Mouse (Mus musculus): Measurements from ENCODE around the gene Tmem132b. TPM values are rescaled to one million over a fixed set of nuclear protein-coding genes. Genes with fewer than 3 reads are reported as not detected.

Tmem132b gene
- total RNA-seq, 2 experiments from 2014 or later: 109 to 114 TPM

DNA sequence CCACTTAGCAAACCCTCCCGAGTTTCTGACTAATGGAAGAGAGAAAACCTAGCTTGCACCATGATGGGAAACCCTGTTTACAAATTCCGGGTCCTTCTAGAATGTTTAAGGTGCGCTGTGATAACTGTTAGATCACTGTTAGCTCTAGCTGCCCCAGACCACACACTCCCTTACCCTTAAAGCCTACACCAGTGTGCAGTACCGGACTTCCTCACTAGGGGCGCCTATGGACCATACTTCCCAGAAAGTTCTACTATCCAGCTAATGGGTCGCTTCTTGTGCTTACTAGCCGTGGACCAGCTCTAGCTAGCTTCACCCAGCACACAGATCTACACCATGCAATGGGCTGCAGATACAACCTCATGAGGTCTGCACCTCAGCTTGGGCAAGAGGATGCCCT lies 195.2 kb downstream of the Tmem132b start:
- intact Hi-C loops (cut with DNase I): no loop called here
- no peak for DNase-seq (ENCODE audit: extremely low spot score in 1 of 2, low spot score in 2 of 2)

DNA sequence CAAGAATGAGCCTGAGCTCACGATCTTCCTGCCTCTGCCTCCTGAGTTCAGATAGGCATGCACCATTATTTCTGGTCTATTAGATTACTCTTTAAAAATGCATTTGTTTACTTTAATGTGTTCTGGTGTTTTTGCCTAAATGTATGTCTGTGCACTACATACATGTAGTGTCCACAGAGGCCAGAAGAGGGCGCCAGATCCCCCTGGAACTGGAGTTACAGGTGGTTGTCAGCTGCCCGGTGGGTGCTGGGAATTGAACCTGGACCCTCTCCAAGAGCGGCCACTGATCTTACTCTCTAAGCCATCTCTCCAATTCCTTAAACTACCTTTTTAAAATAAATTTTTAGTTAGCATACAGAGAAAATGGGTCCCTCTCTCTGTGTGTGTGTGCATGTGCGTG lies 195.9 kb downstream of the Tmem132b start:
- intact Hi-C loops (cut with DNase I): no loop called here
- DNase-seq (ENCODE audit: extremely low spot score in 1 of 2, low spot score in 2 of 2): peak in 1 of 2 experiments; percentile 35

DNA sequence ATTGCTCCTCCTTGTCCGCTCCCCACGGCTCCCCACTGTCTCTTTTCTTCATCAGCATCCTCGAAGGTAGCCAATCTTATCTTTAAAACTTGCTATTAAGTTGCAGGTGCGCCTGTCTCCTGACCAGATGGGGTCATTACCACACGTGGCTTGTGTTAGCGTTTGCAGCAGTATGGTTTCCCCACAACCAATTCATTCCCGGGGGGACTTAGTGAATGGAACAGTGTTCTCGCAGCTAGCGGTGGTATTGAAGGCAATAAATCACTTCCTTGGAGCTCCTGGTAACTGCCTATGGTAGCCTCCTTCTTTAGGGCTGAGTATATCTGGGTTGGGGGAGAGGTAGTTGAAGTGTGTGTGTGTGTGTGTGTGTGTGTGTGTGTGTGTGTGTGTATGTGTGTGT lies 196.4 kb downstream of the Tmem132b start:
- no peak for DNase-seq (ENCODE audit: extremely low spot score in 1 of 2, low spot score in 2 of 2)
- intact Hi-C loops (cut with DNase I): no loop called here

DNA sequence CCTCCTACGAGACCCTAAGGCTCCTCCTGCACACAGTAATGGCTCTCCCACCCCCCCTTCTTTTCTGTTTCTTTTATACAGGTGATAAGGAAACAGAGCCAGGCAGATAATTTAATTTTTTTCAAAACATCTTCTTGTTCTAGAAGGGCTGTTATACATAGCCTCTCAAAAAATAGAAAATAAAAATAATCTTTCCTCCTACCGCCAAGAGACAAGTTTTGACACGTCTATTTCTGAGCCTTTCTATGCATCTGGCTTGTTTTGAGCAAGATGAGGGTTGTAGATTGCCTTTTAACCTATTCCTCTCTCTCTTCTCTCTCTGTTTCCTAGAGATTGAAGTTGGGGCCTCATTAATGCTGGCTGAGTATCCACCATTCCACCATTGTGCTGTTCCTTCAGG lies 196.9 kb downstream of the Tmem132b start:
- DNase-seq (ENCODE audit: extremely low spot score in 1 of 2, low spot score in 2 of 2): no peak
- intact Hi-C loops (cut with DNase I): no loop called here

DNA sequence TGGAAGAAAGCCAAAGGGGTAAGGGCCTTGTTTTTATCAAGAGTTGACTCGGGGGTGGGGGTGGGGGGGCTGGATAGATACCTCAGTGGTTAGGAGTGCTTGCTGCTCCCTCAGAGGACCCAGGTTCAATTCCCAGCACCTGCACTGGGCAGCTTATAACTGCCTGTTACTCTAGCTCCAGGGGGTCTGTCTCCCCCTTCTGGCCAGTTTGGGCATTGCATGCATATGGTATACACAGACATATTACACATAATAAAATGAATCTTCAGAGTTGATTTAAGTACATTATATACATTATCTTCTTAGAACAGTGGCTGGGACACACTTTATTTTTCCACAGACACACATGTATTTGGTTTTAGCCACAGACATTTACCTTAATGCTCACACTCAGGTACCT lies 202.2 kb downstream of the Tmem132b start:
- intact Hi-C loops (cut with DNase I): no loop called here
- no peak for DNase-seq (ENCODE audit: extremely low spot score in 1 of 2, low spot score in 2 of 2)

DNA sequence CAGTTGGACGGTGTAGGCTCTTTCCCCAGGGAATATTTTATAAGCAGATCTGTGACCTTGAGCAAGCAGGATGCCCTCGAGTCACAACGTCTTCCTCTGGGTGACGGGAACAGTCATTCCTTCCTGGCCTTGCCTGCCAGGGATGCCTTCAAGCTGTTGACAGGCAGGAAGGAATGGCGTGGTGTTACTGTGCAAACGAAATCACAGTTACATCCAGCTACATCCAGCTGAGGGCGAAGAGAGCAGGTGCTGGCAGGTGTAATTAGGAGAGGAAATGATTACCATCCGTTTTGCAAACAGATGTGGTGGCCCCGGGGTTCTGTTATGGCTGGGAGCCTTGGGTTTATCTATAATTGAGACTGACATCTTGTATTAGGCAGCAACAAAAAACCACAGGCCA lies 205.5 kb downstream of the Tmem132b start:
- no peak for DNase-seq (ENCODE audit: extremely low spot score in 1 of 2, low spot score in 2 of 2)
- intact Hi-C loops (cut with DNase I): no loop called here

DNA sequence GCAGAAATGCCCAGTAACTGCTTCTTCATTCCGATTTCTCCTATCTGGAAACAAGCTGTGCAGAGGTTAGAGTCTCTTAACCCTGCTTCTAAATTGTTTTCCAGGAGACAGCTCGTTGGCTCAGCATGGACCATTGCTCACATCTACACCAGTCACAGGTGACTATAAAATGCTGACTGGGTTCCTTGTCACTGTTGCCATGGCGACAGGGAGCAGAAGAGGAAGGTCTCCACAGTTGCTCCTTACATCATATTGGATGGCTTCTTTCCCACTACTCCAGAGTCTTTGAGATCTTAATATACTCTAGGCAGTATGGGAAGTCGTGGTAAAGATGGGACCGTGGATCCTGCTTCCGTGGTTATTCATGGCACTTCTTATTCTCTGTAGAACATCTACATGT lies 211.9 kb downstream of the Tmem132b start:
- intact Hi-C loops (cut with DNase I): no loop called here
- DNase-seq (ENCODE audit: extremely low spot score in 1 of 2, low spot score in 2 of 2): no peak

DNA sequence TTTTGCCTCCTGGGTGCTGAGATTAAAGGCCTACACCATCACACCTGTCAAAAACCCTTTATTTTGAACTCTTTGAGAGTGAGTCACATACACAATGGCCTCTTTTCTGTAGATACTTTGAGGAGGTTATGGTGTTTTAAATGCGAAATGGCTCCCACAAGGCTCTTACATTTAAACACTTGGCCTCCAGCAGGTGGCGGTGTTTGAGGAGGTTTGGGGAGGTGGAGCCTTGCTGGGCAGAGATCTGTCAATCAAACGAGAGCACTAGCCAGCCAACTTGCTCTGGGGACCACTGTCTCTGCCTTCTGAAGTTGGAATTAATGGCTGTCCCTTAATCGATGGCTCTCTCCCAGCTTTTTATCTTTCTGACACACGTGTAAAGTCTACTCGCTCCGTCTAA lies 214.2 kb downstream of the Tmem132b start:
- DNase-seq (ENCODE audit: extremely low spot score in 1 of 2, low spot score in 2 of 2): peak in 1 of 2 experiments; percentile 48
- intact Hi-C loops (cut with DNase I): no loop called here

DNA sequence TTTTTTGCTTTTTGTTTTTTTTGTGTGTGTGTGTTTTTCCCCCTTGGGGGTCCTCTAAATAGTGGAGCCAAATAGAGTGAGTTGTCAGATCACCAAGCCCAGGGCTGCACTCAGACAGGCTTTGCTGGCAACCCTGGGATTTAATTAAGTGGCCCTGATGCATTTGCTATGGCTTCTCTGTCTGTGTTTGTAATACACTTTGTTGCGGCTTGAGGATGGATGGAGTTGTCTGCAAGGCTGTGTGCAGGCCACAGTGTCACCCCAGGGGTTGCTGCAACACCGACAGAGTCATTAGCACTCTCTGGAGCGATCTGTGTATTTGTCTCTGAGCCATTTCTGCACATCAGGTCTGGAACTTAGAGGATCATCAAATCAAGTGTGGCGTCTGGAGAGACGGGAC lies 219.9 kb downstream of the Tmem132b start:
- DNase-seq (ENCODE audit: extremely low spot score in 1 of 2, low spot score in 2 of 2): no peak

DNA sequence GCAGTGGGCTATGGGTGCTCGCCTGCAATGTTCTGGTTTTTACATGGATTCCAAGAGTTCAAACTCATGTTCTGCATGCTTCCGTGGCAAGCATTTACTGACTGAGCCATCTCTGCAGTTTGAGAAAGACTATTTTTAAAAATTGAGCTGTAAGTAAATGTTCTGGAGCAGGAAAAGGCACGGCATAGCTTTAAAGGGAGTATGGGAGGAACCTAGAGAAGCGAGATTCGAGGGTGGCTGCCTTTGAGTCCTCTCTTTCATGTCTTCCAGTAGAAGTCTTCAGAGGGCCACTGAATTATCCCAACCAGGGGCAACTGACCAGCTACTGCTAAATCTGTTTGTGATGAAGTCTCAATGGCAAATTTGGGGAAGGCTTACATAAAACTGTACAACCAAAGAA lies 221.0 kb downstream of the Tmem132b start:
- DNase-seq (ENCODE audit: extremely low spot score in 1 of 2, low spot score in 2 of 2): no peak
- intact Hi-C loops (cut with DNase I): loop anchor here (10.0 kb wide), 1 partner anchor 218 kb away; the partner anchor contains the start of gene Tmem132b

More for the DNA sequence above, 219.9 kb downstream of the Tmem132b start:
- intact Hi-C loops (cut with DNase I): loop anchor here (10.0 kb wide), 1 partner anchor 217 kb away; the partner anchor contains the start of gene Tmem132b

DNA sequence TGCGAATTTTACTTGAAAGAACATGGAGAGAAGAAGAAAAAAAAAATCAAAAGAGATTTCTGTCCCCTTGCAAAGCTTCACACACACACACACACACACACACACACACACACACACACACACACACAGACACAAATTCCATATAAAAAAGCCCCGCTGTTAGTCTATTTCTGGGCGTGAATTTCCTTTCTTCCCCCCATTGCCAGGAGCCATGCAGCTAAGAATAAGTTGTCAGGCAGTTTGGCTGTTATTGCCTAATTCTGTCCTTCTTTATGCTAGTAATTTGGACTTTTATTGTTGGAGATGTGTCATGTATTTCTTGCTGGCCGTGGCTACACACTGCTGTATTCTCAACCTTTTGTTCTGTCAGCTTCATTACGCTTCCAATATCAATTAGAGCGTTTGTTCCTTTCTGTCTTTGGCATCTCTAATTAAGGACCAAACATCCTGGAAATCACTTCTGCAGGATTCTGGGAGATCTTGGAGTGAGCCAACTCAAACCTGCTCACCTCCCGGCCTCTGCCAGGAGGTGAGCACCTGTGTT lies 225.5 kb downstream of the Tmem132b start:
- DNase-seq (ENCODE audit: extremely low spot score in 1 of 2, low spot score in 2 of 2): no peak
- intact Hi-C loops (cut with DNase I): loop anchor here (10.0 kb wide), 1 partner anchor 222 kb away; the partner anchor contains the start of gene Tmem132b

DNA sequence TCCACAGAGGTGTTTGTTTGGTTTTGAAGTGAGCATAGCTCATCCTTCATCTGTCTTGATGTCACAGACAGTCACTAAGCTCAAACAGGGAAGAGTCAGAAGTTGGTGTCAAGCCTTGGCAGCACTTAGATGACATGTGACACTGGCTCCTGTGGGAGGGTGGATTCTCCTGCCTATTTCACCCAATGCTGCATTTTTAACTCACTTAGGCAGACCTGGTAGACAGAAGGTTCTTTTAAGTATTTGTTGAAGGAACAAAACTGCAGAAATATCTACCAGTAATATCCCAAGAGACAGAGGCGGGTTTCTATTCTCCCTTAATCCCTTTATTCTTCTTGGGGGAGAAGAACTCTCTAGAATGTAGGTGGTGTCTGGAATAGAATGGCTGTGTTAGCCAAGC lies 226.9 kb downstream of the Tmem132b start:
- intact Hi-C loops (cut with DNase I): loop anchor here (10.0 kb wide), 1 partner anchor 224 kb away; the partner anchor contains the start of gene Tmem132b
- no peak for DNase-seq (ENCODE audit: extremely low spot score in 1 of 2, low spot score in 2 of 2)

DNA sequence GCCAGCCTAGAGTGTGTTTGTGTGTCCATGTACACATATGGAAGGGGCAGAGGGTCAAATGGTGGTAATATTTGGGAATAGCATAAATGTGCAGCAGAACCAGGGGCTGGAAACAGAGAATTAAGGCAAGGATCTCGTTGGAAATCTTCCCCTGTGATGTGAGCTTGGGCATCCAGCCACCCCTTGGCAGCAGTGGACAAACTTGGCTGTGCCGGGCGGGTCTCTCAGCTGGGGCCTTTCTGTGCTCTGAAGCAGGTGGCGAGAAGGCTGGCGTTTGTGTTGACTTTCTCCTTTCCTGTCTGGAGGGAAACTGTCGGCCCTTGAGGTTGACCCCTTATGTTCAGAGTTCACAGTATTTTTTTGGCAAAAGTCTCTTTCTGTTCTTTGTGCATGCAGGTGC lies 235.4 kb downstream of the Tmem132b start:
- DNase-seq (ENCODE audit: extremely low spot score in 1 of 2, low spot score in 2 of 2): peak; percentile 63 to 66
- intact Hi-C loops (cut with DNase I): no loop called here

DNA sequence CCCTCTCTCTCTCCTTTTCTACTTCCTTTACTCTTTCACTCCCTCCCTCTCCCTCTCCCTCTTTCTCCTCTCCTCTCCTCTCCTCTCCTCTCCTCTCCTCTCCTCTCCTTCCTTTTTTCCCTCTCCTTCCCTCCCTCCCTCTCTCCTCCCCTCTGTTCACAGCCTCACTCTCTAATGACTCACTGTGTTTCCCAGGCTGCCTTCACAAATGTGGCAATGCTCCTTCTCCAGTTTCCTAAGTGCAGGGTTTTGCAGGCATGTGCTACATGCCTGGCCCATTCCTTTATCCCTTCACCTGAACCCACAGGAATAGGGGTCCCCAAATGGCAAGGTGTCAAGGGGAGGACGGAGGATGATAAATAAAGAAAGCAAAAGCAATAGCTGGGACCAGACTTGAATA lies 236.4 kb downstream of the Tmem132b start:
- DNase-seq (ENCODE audit: extremely low spot score in 1 of 2, low spot score in 2 of 2): no peak
- intact Hi-C loops (cut with DNase I): no loop called here

DNA sequence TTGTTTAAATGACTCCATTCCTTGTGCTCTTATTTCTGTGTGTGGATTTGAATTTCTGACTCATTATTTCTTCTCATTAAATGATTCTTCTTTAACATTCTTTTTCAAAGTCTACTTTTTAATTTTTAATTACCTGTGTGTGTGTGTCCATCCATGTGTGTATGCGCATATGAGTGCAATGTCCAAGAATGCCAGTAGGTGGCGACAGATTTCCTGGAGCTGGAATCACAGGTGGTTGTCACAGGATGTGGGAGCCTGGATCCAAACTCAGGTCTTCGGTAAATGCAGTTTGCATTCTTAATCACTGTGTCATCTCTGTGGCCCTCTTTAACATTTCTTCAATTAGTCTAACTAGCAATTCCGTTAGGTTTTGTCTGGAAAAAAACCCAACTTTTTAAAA lies 240.7 kb downstream of the Tmem132b start:
- intact Hi-C loops (cut with DNase I): no loop called here
- DNase-seq (ENCODE audit: extremely low spot score in 1 of 2, low spot score in 2 of 2): no peak

DNA sequence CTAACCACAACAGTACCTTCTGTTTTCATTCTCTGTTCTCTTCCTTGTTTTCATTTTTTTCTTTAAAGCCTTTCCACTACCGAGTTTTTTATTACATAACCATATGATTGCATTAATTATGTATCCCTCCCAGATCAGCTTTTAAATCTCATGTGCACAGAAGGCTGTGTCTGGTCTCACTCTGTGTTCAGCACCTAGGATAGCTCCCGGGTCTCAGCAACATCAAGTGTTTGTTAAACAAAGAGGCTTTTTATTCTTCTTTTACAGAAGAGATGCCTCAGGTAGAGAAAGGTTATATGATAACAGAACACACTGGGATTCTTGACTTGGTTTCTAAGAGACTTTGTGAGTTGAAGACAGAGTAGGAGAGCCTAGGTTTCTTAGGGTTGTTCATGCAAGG lies 241.2 kb downstream of the Tmem132b start:
- DNase-seq (ENCODE audit: extremely low spot score in 1 of 2, low spot score in 2 of 2): no peak
- intact Hi-C loops (cut with DNase I): no loop called here

DNA sequence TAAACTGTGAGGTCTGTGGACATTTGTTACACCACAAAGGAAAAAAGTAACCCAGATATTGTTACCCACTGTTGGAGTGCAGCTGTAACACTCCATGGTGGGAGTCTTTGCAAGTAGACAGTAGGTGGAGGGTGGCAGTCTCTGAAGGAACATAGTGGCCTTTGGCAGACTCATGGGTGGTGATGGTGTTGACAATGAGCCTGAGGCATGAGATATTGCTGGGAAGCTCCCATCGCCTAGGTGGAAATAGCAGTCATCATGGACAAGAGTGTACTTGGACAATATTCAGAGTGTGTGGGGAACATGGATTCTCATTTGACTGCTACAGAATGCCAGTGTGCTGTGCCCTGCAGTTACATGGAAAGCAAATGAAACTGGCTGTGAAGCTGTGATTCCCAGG lies 248.8 kb downstream of the Tmem132b start:
- intact Hi-C loops (cut with DNase I): no loop called here
- no peak for DNase-seq (ENCODE audit: extremely low spot score in 1 of 2, low spot score in 2 of 2)

DNA sequence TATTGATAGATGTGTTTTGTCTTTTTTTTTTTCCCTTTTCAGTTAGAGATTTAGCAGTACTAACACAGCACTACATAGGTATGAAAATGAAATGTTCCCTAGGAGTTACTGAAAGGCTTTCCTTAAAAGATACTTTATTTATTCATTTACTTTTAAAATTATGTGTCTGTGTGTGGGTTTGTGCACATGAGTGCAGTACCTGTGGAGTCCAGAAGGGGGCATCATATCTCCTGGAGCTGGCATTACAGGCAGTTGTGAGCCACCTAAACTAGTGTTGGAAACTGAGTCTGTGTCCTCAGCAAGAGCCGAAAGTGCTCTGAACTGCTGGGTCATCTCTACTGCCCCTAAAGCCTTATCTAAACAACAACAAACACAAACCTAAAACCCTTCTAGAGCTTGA lies 261.1 kb downstream of the Tmem132b start:
- intact Hi-C loops (cut with DNase I): no loop called here
- DNase-seq (ENCODE audit: extremely low spot score in 1 of 2, low spot score in 2 of 2): no peak

DNA sequence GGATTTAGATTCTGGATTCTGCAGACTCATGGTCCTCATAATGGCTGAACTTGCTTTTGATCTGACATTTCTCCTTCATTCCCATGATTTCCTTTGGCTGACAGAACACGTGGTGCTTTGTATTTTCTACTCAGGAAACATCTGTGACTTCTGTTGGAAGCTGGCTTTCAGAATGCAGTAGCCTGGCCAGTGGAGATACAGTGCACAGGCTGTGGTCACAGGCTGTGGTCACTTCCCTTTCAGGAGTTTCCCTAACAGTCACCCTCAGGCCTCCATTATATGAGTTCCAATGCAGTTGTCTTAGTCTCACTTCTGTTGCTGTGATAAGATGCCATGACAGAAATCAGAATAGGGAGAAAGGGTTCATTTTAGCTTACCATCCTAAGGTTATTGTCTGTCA lies 262.7 kb downstream of the Tmem132b start:
- DNase-seq (ENCODE audit: extremely low spot score in 1 of 2, low spot score in 2 of 2): no peak
- intact Hi-C loops (cut with DNase I): no loop called here

DNA sequence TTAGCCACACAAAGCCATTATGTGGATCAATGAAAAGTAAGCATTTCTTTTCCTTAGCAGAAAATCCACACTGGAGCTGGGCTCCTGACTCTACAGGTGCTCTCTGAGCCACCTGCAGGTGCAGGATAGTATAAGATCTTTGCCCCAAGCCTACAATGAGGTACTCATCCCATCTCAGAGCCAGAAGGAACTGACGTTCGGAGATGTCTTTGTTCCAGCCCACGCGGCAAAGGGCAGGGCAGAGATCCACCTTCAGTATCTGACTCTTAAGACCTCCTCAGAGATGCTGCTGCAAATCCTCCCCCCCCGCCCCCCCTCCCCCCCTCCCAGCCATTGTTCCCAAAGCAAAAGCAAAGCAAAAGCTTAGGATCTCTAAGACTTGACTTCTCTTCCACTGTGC lies 268.0 kb downstream of the Tmem132b start:
- intact Hi-C loops (cut with DNase I): loop anchor here (5.0 to 10.0 kb wide), 2 partner anchors 92 to 265 kb away; partner anchors contain the start of gene Tmem132b

DNA sequence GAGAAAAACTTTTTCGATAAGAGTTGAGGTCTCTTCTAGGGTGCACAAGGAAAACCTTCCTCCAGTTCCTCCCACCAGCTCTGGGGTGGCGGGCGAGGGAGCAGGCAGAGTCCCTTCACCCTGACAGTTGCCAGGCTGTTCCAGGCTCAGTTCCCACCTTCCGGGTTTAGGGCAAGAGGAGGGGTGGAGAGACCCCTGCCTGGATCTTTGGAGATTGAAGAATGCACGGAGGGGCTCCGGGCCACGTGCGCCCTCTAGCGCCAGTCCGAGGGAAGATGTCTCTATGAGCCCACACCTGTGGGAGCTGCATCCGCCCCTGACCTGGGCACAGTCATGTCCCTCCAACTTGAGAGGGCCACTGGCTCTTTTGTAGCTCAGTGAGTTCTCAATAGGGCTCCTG lies 268.5 kb downstream of the Tmem132b start:
- intact Hi-C loops (cut with DNase I): loop anchor here (5.0 to 10.0 kb wide), 2 partner anchors 93 to 265 kb away; partner anchors contain the start of gene Tmem132b
- DNase-seq (ENCODE audit: extremely low spot score in 1 of 2, low spot score in 2 of 2): peak; percentile 13 to 36

More for the DNA sequence above, 268.0 kb downstream of the Tmem132b start:
- DNase-seq (ENCODE audit: extremely low spot score in 1 of 2, low spot score in 2 of 2): no peak
